Mouse (Mus musculus): ENCODE measurements around the gene Camta1. TPM values are rescaled to one million over a fixed set of nuclear protein-coding genes. Genes with fewer than 3 reads are reported as not detected.

Gene Camta1
- polyA plus RNA-seq, 1 experiment from 2014 or later, result 106 TPM

GRCm38 (mm10) chr4:151108834-151109241, 752.8 kb downstream of the Camta1 start:
- ATAC-seq (ENCODE audit: insufficient number of reproducible peaks, low FRiP score, low TSS enrichment, low read depth) (no peak), DNase-seq (ENCODE audit: low spot score) (no peak)
- H3K9me3 ChIP-seq (ENCODE audit: control insufficient read depth, low read length), result no peaks in the 10 kb centered on the region
- H3K4me3 ChIP-seq (ENCODE audit: low read depth, low read length), result peak overlapping the region; percentile 70
- peak overlapping the region; percentile 100 for H3K4me2 ChIP-seq (ENCODE audit: low read depth, severe bottlenecking)
- no peak overlapping the region for H3K27ac ChIP-seq (replicated peaks; ENCODE audit: low read depth, low read length)
- 5% methylated on average over 14 of the region's 20 CpGs for WGBS
- H3K36me3 ChIP-seq (ENCODE audit: control insufficient read depth, insufficient read depth, low read length), result no peaks in the 10 kb centered on the region
- peaks cover 19% of the 10 kb centered on the region; the same call in 1 of the 2 replicates for H3K27me3 ChIP-seq (ENCODE audit: control insufficient read depth, insufficient read depth, low read length)
- 0 out of 2 replicates have a peak, but pooled peaks cover 2% of the 10 kb centered on the region for H3K4me1 ChIP-seq (ENCODE audit: control insufficient read depth, insufficient read depth, low read length)
- H3K9ac ChIP-seq (ENCODE audit: low read length), result peak overlapping the region; percentile 40; the same call in 1 of the 2 replicates

GRCm38 (mm10) chr4:151108028-151108771, 753.5 kb downstream of the Camta1 start:
- peak overlapping the region; percentile 70 for H3K4me3 ChIP-seq (ENCODE audit: low read depth, low read length)
- peak; percentile 98 for ATAC-seq (ENCODE audit: insufficient number of reproducible peaks, low FRiP score, low TSS enrichment, low read depth)
- DNase-seq (ENCODE audit: low spot score), result peak; percentile 94
- H3K9me3 ChIP-seq (ENCODE audit: control insufficient read depth, low read length), result no peaks in the 10 kb centered on the region
- H3K27me3 ChIP-seq (ENCODE audit: control insufficient read depth, insufficient read depth, low read length), result peaks cover 19% of the 10 kb centered on the region; the same call in 1 of the 2 replicates
- WGBS, result under 1% methylated on average over 81 of the region's 101 CpGs
- H3K4me1 ChIP-seq (ENCODE audit: control insufficient read depth, insufficient read depth, low read length), result 0 out of 2 replicates have a peak, but pooled peaks cover 2% of the 10 kb centered on the region
- peak overlapping the region; percentile 67 for H3K9ac ChIP-seq (ENCODE audit: low read length)
- H3K4me2 ChIP-seq (ENCODE audit: low read depth, severe bottlenecking), result peak overlapping the region; percentile 100
- no peak overlapping the region for H3K27ac ChIP-seq (replicated peaks; ENCODE audit: low read depth, low read length)
- no peaks in the 10 kb centered on the region for H3K36me3 ChIP-seq (ENCODE audit: control insufficient read depth, insufficient read depth, low read length)

- 4% methylated on average over 59 of the region's 60 CpGs for WGBS
- H3K4me2 ChIP-seq (ENCODE audit: low read depth, severe bottlenecking), result peak overlapping the region; percentile 100
- peak overlapping the region; percentile 70 for H3K4me3 ChIP-seq (ENCODE audit: low read depth, low read length)
- H3K27me3 ChIP-seq (ENCODE audit: control insufficient read depth, insufficient read depth, low read length), result peaks cover 19% of the 10 kb centered on the region; the same call in 1 of the 2 replicates
- H3K36me3 ChIP-seq (ENCODE audit: control insufficient read depth, insufficient read depth, low read length), result no peaks in the 10 kb centered on the region
- H3K9ac ChIP-seq (ENCODE audit: low read length), result peak overlapping the region; percentile 67
- 0 out of 2 replicates have a peak, but pooled peaks cover 2% of the 10 kb centered on the region for H3K4me1 ChIP-seq (ENCODE audit: control insufficient read depth, insufficient read depth, low read length)
- ATAC-seq (ENCODE audit: insufficient number of reproducible peaks, low FRiP score, low TSS enrichment, low read depth) (no peak), DNase-seq (ENCODE audit: low spot score) (peak; percentile 57)
- no peaks in the 10 kb centered on the region for H3K9me3 ChIP-seq (ENCODE audit: control insufficient read depth, low read length)
- H3K27ac ChIP-seq (replicated peaks; ENCODE audit: low read depth, low read length), result no peak overlapping the region
Measured at GRCm38 (mm10) chr4:151107131-151108001, 754.3 kb downstream of the Camta1 start.

- Histone ChIP-seq H3K36me3 (ENCODE audit: control insufficient read depth, insufficient read depth, low read length) (no peaks in the 10 kb centered on the region), H3K4me1 (ENCODE audit: control insufficient read depth, insufficient read depth, low read length) (0 out of 2 replicates have a peak, but pooled peaks cover 2% of the 10 kb centered on the region), H3K9me3 (ENCODE audit: control insufficient read depth, low read length) (no peaks in the 10 kb centered on the region), H3K9ac (ENCODE audit: low read length) (no peak overlapping the region), H3K27me3 (ENCODE audit: control insufficient read depth, insufficient read depth, low read length) (peaks cover 19% of the 10 kb centered on the region; the same call in 1 of the 2 replicates), H3K4me2 (ENCODE audit: low read depth, severe bottlenecking) (no peak overlapping the region), H3K4me3 (ENCODE audit: low read depth, low read length) (no peak overlapping the region), H3K27ac (replicated peaks; ENCODE audit: low read depth, low read length) (no peak overlapping the region)
- DNase-seq (ENCODE audit: low spot score), result peak; percentile 23
- ATAC-seq (ENCODE audit: insufficient number of reproducible peaks, low FRiP score, low TSS enrichment, low read depth), result no peak
- 46% methylated on average over 10 of the region's 10 CpGs for WGBS
Measured at GRCm38 (mm10) chr4:151106468-151106867, 755.2 kb downstream of the Camta1 start.

- H3K36me3 ChIP-seq (ENCODE audit: control insufficient read depth, insufficient read depth, low read length), result no peaks in the 10 kb centered on the region
- DNase-seq (ENCODE audit: low spot score) (no peak), ATAC-seq (ENCODE audit: insufficient number of reproducible peaks, low FRiP score, low TSS enrichment, low read depth) (no peak)
- H3K27ac ChIP-seq (replicated peaks; ENCODE audit: low read depth, low read length), result no peak overlapping the region
- H3K4me2 ChIP-seq (ENCODE audit: low read depth, severe bottlenecking), result no peak overlapping the region
- H3K4me3 ChIP-seq (ENCODE audit: low read depth, low read length), result no peak overlapping the region
- H3K4me1 ChIP-seq (ENCODE audit: control insufficient read depth, insufficient read depth, low read length), result 0 out of 2 replicates have a peak, but pooled peaks cover 2% of the 10 kb centered on the region
- no peaks in the 10 kb centered on the region for H3K9me3 ChIP-seq (ENCODE audit: control insufficient read depth, low read length)
- peaks cover 19% of the 10 kb centered on the region; the same call in 1 of the 2 replicates for H3K27me3 ChIP-seq (ENCODE audit: control insufficient read depth, insufficient read depth, low read length)
- H3K9ac ChIP-seq (ENCODE audit: low read length), result no peak overlapping the region
- WGBS, result 85% methylated on average over 6 of the region's 6 CpGs
Measured at GRCm38 (mm10) chr4:151105886-151106285, 755.8 kb downstream of the Camta1 start.

- Histone ChIP-seq H3K36me3 (ENCODE audit: control insufficient read depth, insufficient read depth, low read length) (no peaks in the 10 kb centered on the region), H3K4me3 (ENCODE audit: low read depth, low read length) (no peak overlapping the region), H3K9me3 (ENCODE audit: control insufficient read depth, low read length) (no peaks in the 10 kb centered on the region), H3K27me3 (ENCODE audit: control insufficient read depth, insufficient read depth, low read length) (peaks cover 8% of the 10 kb centered on the region; the same call in 1 of the 2 replicates), H3K4me2 (ENCODE audit: low read depth, severe bottlenecking) (no peak overlapping the region), H3K27ac (replicated peaks; ENCODE audit: low read depth, low read length) (no peak overlapping the region), H3K4me1 (ENCODE audit: control insufficient read depth, insufficient read depth, low read length) (0 out of 2 replicates have a peak, but pooled peaks cover 2% of the 10 kb centered on the region), H3K9ac (ENCODE audit: low read length) (no peak overlapping the region)
- ATAC-seq (ENCODE audit: insufficient number of reproducible peaks, low FRiP score, low TSS enrichment, low read depth) (no peak), DNase-seq (ENCODE audit: low spot score) (no peak)
- WGBS, result 90% methylated on average over 10 of the region's 10 CpGs
Measured at GRCm38 (mm10) chr4:151104147-151104546, 757.5 kb downstream of the Camta1 start.

GRCm38 (mm10) chr4:151103646-151104045, 758.0 kb downstream of the Camta1 start:
- Histone ChIP-seq H3K4me1 (ENCODE audit: control insufficient read depth, insufficient read depth, low read length) (0 out of 2 replicates have a peak, but pooled peaks cover 2% of the 10 kb centered on the region), H3K27me3 (ENCODE audit: control insufficient read depth, insufficient read depth, low read length) (peaks cover 8% of the 10 kb centered on the region; the same call in 1 of the 2 replicates), H3K9me3 (ENCODE audit: control insufficient read depth, low read length) (no peaks in the 10 kb centered on the region), H3K36me3 (ENCODE audit: control insufficient read depth, insufficient read depth, low read length) (no peaks in the 10 kb centered on the region), H3K9ac (ENCODE audit: low read length) (no peak overlapping the region), H3K4me2 (ENCODE audit: low read depth, severe bottlenecking) (no peak overlapping the region), H3K27ac (replicated peaks; ENCODE audit: low read depth, low read length) (no peak overlapping the region), H3K4me3 (ENCODE audit: low read depth, low read length) (no peak overlapping the region)
- ATAC-seq (ENCODE audit: insufficient number of reproducible peaks, low FRiP score, low TSS enrichment, low read depth) (no peak), DNase-seq (ENCODE audit: low spot score) (no peak)
- 89% methylated on average over 11 of the region's 11 CpGs for WGBS

GRCm38 (mm10) chr4:151097104-151097438, 764.6 kb downstream of the Camta1 start:
- no peaks in the 10 kb centered on the region for H3K36me3 ChIP-seq (ENCODE audit: control insufficient read depth, insufficient read depth, low read length)
- H3K4me2 ChIP-seq (ENCODE audit: low read depth, severe bottlenecking), result no peak overlapping the region
- H3K9ac ChIP-seq (ENCODE audit: low read length), result no peak overlapping the region
- no peaks in the 10 kb centered on the region for H3K4me1 ChIP-seq (ENCODE audit: control insufficient read depth, insufficient read depth, low read length)
- no peak overlapping the region for H3K27ac ChIP-seq (replicated peaks; ENCODE audit: low read depth, low read length)
- H3K4me3 ChIP-seq (ENCODE audit: low read depth, low read length), result no peak overlapping the region
- DNase-seq (ENCODE audit: low spot score), result no peak
- no peaks in the 10 kb centered on the region for H3K27me3 ChIP-seq (ENCODE audit: control insufficient read depth, insufficient read depth, low read length)
- no peaks in the 10 kb centered on the region for H3K9me3 ChIP-seq (ENCODE audit: control insufficient read depth, low read length)
- no peak for ATAC-seq (ENCODE audit: insufficient number of reproducible peaks, low FRiP score, low TSS enrichment, low read depth)
- 92% methylated on average over 11 of the region's 11 CpGs for WGBS

All from limb, embryonic 11.5 days (tissue).